Mouse (Mus musculus) megakaryocyte, embryonic 14.5 days (primary cell): ENCODE data around the gene Cand1. TPM values are rescaled to one million over a fixed set of nuclear protein-coding genes. Genes with fewer than 3 reads are reported as not detected.

Source experiments
- H3K27me3 ChIP-seq: replicated peaks from 2 replicates; pipeline ENCODE3; 2012; ENCODE audit warnings: inconsistent platforms
- H3K36me3 ChIP-seq: replicated peaks from 2 replicates; pipeline ENCODE3; 2012; ENCODE audit warnings: low read length, inconsistent platforms, mixed read lengths
- H3K4me1 ChIP-seq: 2 replicates; pipeline ENCODE4 v1.6.1; 2012; ENCODE audit warnings: inconsistent platforms
- H3K4me3 ChIP-seq: replicated peaks from 2 replicates; pipeline ENCODE3; 2012; ENCODE audit warnings: moderate library complexity, mild to moderate bottlenecking, inconsistent platforms
- H3K9me3 ChIP-seq: 2 replicates; pipeline ENCODE4 v1.6.1; 2012; ENCODE audit warnings: inconsistent platforms
- FLI1 ChIP-seq: IDR thresholded peaks from 2 replicates; pipeline ENCODE4 v1.6.1; 2012; ENCODE audit warnings: low read length, inconsistent platforms, mixed read lengths
- GATA1 ChIP-seq: IDR thresholded peaks from 3 replicates; pipeline ENCODE4 v1.6.1; 2012; ENCODE audit warnings: mixed read lengths, low read length, inconsistent platforms, borderline replicate concordance
- polyA plus RNA-seq: library from polyadenylated mRNA; stranded (reverse); fragments of >175 nt; gene quantifications from 2 replicates; pipeline ENCODE4 v1.2.3, GENCODE M21; 2012; ENCODE audit warnings: low replicate concordance; ENCODE audit not compliant: insufficient read depth

The Cand1 gene
- polyA plus RNA-seq, 1 experiment, result 5.1 TPM

GRCm38 (mm10) chr10:119244146-119244545 is 4.3 kb upstream of the Cand1 start:
- no peak overlapping the region for H3K4me3 ChIP-seq
- no peaks in the 10 kb centered on the region for H3K36me3 ChIP-seq
- H3K27me3 ChIP-seq, result no peaks in the 10 kb centered on the region
- no peak for TF ChIP-seq GATA1
- TF ChIP-seq FLI1, result no peak
- H3K4me1 ChIP-seq, result peaks cover 9% of the 10 kb centered on the region
- peaks cover 6% of the 10 kb centered on the region; the same call in 1 of the 2 replicates for H3K9me3 ChIP-seq

GRCm38 (mm10) chr10:119240722-119241089 is 851 bp upstream of the Cand1 start:
- Histone ChIP-seq H3K4me1 (peaks cover 24% of the 10 kb centered on the region), H3K9me3 (peaks cover 6% of the 10 kb centered on the region; the same call in 1 of the 2 replicates), H3K27me3 (no peaks in the 10 kb centered on the region), H3K36me3 (peaks cover 9% of the 10 kb centered on the region), H3K4me3 (peak overlapping the region; percentile 98)
- TF ChIP-seq FLI1 (no peak), GATA1 (no peak)

- Histone ChIP-seq H3K27me3 (no peaks in the 10 kb centered on the region), H3K9me3 (peaks cover 6% of the 10 kb centered on the region; the same call in 1 of the 2 replicates), H3K4me3 (peak overlapping the region; percentile 98), H3K4me1 (peaks cover 30% of the 10 kb centered on the region), H3K36me3 (peaks cover 18% of the 10 kb centered on the region)
- TF ChIP-seq FLI1 (no peak), GATA1 (no peak)
Observed at GRCm38 (mm10) chr10:119239633-119239968, 254 bp downstream of the Cand1 start.

- H3K4me3 ChIP-seq, result peak overlapping the region; percentile 98
- peaks cover 21% of the 10 kb centered on the region for H3K36me3 ChIP-seq
- TF ChIP-seq GATA1 (no peak), FLI1 (no peak)
- H3K4me1 ChIP-seq, result peaks cover 34% of the 10 kb centered on the region
- no peaks in the 10 kb centered on the region for H3K27me3 ChIP-seq
- peaks cover 6% of the 10 kb centered on the region; the same call in 1 of the 2 replicates for H3K9me3 ChIP-seq
Observed at GRCm38 (mm10) chr10:119238985-119239631, 747 bp downstream of the Cand1 start.

GRCm38 (mm10) chr10:119231526-119231925 is 8.3 kb downstream of the Cand1 start:
- H3K4me3 ChIP-seq, result no peak overlapping the region
- no peaks in the 10 kb centered on the region for H3K27me3 ChIP-seq
- H3K36me3 ChIP-seq, result peaks cover 49% of the 10 kb centered on the region
- no peaks in the 10 kb centered on the region for H3K9me3 ChIP-seq
- H3K4me1 ChIP-seq, result peaks cover 59% of the 10 kb centered on the region
- no peak for TF ChIP-seq GATA1

GRCm38 (mm10) chr10:119230703-119231102 is 9.2 kb downstream of the Cand1 start:
- Histone ChIP-seq H3K9me3 (no peaks in the 10 kb centered on the region), H3K36me3 (peaks cover 53% of the 10 kb centered on the region), H3K4me1 (peaks cover 58% of the 10 kb centered on the region), H3K27me3 (no peaks in the 10 kb centered on the region), H3K4me3 (no peak overlapping the region)
- TF ChIP-seq FLI1 (no peak), GATA1 (no peak)

GRCm38 (mm10) chr10:119230074-119230669 is 9.7 kb downstream of the Cand1 start:
- no peak for TF ChIP-seq GATA1
- no peak for TF ChIP-seq FLI1
- Histone ChIP-seq H3K4me1 (peaks cover 53% of the 10 kb centered on the region), H3K9me3 (no peaks in the 10 kb centered on the region), H3K4me3 (no peak overlapping the region), H3K27me3 (no peaks in the 10 kb centered on the region), H3K36me3 (peaks cover 52% of the 10 kb centered on the region)

- H3K9me3 ChIP-seq, result no peaks in the 10 kb centered on the region
- peaks cover 48% of the 10 kb centered on the region for H3K4me1 ChIP-seq
- H3K36me3 ChIP-seq, result peaks cover 82% of the 10 kb centered on the region
- no peak for TF ChIP-seq GATA1
- no peak for TF ChIP-seq FLI1
- no peaks in the 10 kb centered on the region for H3K27me3 ChIP-seq
- H3K4me3 ChIP-seq, result no peak overlapping the region
Observed at GRCm38 (mm10) chr10:119223686-119224085, 16.2 kb downstream of the Cand1 start.

- no peak for TF ChIP-seq GATA1
- no peak for TF ChIP-seq FLI1
- peaks cover 91% of the 10 kb centered on the region for H3K36me3 ChIP-seq
Observed at GRCm38 (mm10) chr10:119221631-119222030, 18.2 kb downstream of the Cand1 start.

GRCm38 (mm10) chr10:119219415-119219814 is 20.4 kb downstream of the Cand1 start:
- TF ChIP-seq FLI1 (no peak), GATA1 (no peak)
- H3K27me3 ChIP-seq, result no peaks in the 10 kb centered on the region
- peaks cover 92% of the 10 kb centered on the region for H3K36me3 ChIP-seq

More at GRCm38 (mm10) chr10:119221631-119222030, 18.2 kb downstream of the Cand1 start:
- no peaks in the 10 kb centered on the region for H3K27me3 ChIP-seq
- peaks cover 50% of the 10 kb centered on the region for H3K4me1 ChIP-seq
- no peaks in the 10 kb centered on the region for H3K9me3 ChIP-seq
- H3K4me3 ChIP-seq, result no peak overlapping the region

More at GRCm38 (mm10) chr10:119219415-119219814, 20.4 kb downstream of the Cand1 start:
- Histone ChIP-seq H3K9me3 (no peaks in the 10 kb centered on the region), H3K4me1 (peaks cover 47% of the 10 kb centered on the region), H3K4me3 (no peak overlapping the region)
